ENCODE assay signal across 25 mouse cellular contexts in the genomic region with DNA sequence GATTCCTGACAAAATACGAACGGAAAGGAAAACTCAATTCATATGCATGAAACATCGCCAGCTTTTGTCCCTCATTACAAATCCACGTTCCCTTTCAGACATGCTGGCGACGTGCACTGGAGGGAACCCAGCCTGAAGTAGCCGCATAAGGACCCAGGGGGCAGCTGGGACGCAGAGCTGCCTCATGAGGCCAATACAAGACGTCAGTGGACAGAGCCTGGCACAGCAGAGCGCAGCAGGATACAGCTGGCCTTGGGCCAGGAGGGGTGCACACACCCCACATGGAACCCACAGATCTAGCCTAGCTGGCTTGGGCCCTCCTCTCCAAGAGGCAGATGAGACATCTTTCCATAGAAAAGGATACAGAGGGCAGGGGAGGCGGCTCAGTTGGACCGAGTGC. TPM values are rescaled to one million over a fixed set of nuclear protein-coding genes. Genes with fewer than 3 reads are reported as not detected.
A peak's percentile ranks its signal among the peaks of the same experiment; 100 is the strongest.
DNase-seq lines count a peak whose midpoint lies in the region; ATAC-seq and TF ChIP-seq lines count a peak whose summit lies in the region.
"Had no signal": no experiment of that assay in that cellular context is flagged by ENCODE, and none has a peak within 500 bp of the region (broad histone marks: within the 10 kb centered on the region; RNA-seq: fewer than 3 reads in every experiment).

No protein-coding gene starts in this region.

- 77% methylated on average over 12 of the region's 12 CpGs for WGBS in forebrain, embryonic 12.5 days
- WGBS in forebrain, embryonic 14.5 days = 51% methylated on average over 12 of the region's 12 CpGs
- 39% methylated on average over 12 of the region's 12 CpGs for WGBS in hindbrain, postnatal 0 days
- 55% methylated on average over 12 of the region's 12 CpGs for WGBS in hindbrain, embryonic 14.5 days
- 51% methylated on average over 12 of the region's 12 CpGs for WGBS in midbrain, embryonic 13.5 days
- 79% methylated on average over 12 of the region's 12 CpGs for WGBS in midbrain, embryonic 11.5 days

- peaks cover 33% of the 10 kb centered on the region for H3K4me1 ChIP-seq in forebrain, embryonic 12.5 days
- peaks cover 23% of the 10 kb centered on the region for H3K4me1 ChIP-seq in forebrain, embryonic 14.5 days (ENCODE audit: control insufficient read depth, insufficient read depth, low read length)
- H3K4me1 ChIP-seq in hindbrain, postnatal 0 days (ENCODE audit: insufficient read depth, low read length) = peaks cover 32% of the 10 kb centered on the region
- H3K4me1 ChIP-seq in hindbrain, embryonic 14.5 days (replicated peaks; ENCODE audit: control insufficient read depth, insufficient read depth, low read length) = peaks cover 20% of the 10 kb centered on the region
- H3K4me1 ChIP-seq in midbrain, embryonic 13.5 days (replicated peaks) = peaks cover 34% of the 10 kb centered on the region
- H3K4me1 ChIP-seq in midbrain, embryonic 11.5 days (ENCODE audit: control insufficient read depth, insufficient read depth, low read length) = peaks cover 20% of the 10 kb centered on the region

- H3K4me2 ChIP-seq in forebrain, embryonic 12.5 days = no peak overlapping the region
- H3K4me2 ChIP-seq in forebrain, embryonic 14.5 days (ENCODE audit: low read length) = no peak overlapping the region
- no peak overlapping the region for H3K4me2 ChIP-seq in hindbrain, postnatal 0 days (ENCODE audit: low read depth, low read length)
- H3K4me2 ChIP-seq in hindbrain, embryonic 14.5 days (replicated peaks) = no peak overlapping the region
- H3K4me2 ChIP-seq in midbrain, embryonic 13.5 days (replicated peaks) = no peak overlapping the region
- H3K4me2 ChIP-seq in midbrain, embryonic 11.5 days = no peak overlapping the region
- H3K4me2 ChIP-seq: liver, embryonic 15.5 days; lung, embryonic 15.5 days; stomach, embryonic 15.5 days had no signal

- no peak overlapping the region for H3K9ac ChIP-seq in forebrain, embryonic 12.5 days
- H3K9ac ChIP-seq in forebrain, embryonic 14.5 days (ENCODE audit: low read length) = no peak overlapping the region
- H3K9ac ChIP-seq in hindbrain, postnatal 0 days (replicated peaks; ENCODE audit: low read length) = no peak overlapping the region
- H3K9ac ChIP-seq in hindbrain, embryonic 14.5 days = no peak overlapping the region
- H3K9ac ChIP-seq in midbrain, embryonic 13.5 days (replicated peaks) = 0 out of 2 replicates have a peak overlapping the region, but pooled peaks have one; percentile 12
- no peak overlapping the region for H3K9ac ChIP-seq in midbrain, embryonic 11.5 days (ENCODE audit: low read length)
- H3K9ac ChIP-seq: liver, embryonic 15.5 days; lung, embryonic 15.5 days; stomach, embryonic 15.5 days had no signal

- TF ChIP-seq CTCF in hindbrain, postnatal 0 days (IDR thresholded peaks at IDR 0.05; ENCODE audit: low read depth) = no peak

- 0 out of 2 replicates have a peak overlapping the region, but pooled peaks have one; percentile 42 for H3K27ac ChIP-seq in forebrain, embryonic 12.5 days
- H3K27ac ChIP-seq in forebrain, embryonic 14.5 days (ENCODE audit: low read depth, low read length) = no peak overlapping the region
- peak overlapping the region; percentile 48; the same call in 1 of the 2 replicates for H3K27ac ChIP-seq in hindbrain, postnatal 0 days
- no peak overlapping the region for H3K27ac ChIP-seq in hindbrain, embryonic 14.5 days
- peak overlapping the region; percentile 62 for H3K27ac ChIP-seq in midbrain, embryonic 13.5 days
- no peak overlapping the region for H3K27ac ChIP-seq in midbrain, embryonic 11.5 days (ENCODE audit: low read depth, low read length)
- H3K27ac ChIP-seq: heart, adult 2 months; limb, embryonic 10.5 days; liver, embryonic 15.5 days; lung, embryonic 15.5 days; stomach, embryonic 15.5 days had no signal

- no peak for ATAC-seq in forebrain, embryonic 12.5 days (ENCODE audit: low FRiP score)
- ATAC-seq in forebrain, embryonic 14.5 days = no peak; the same call in 1 of the 2 replicates
- no peak for ATAC-seq in hindbrain, postnatal 0 days
- no peak for ATAC-seq in hindbrain, embryonic 14.5 days (ENCODE audit: low FRiP score)
- no peak for ATAC-seq in midbrain, embryonic 13.5 days
- no peak for ATAC-seq in midbrain, embryonic 11.5 days (ENCODE audit: low FRiP score)
- peak; percentile 36 for ATAC-seq in granulocyte monocyte progenitor cell, adult 5-6 weeks (replicated peaks; ENCODE audit: poor library complexity, severe bottlenecking)
- ATAC-seq: intestine, postnatal 0 days had no signal

- H3K27me3 ChIP-seq in forebrain, embryonic 12.5 days = no peaks in the 10 kb centered on the region
- H3K27me3 ChIP-seq in forebrain, embryonic 14.5 days (replicated peaks; ENCODE audit: control insufficient read depth, insufficient read depth, low read length) = no peaks in the 10 kb centered on the region
- H3K27me3 ChIP-seq in hindbrain, postnatal 0 days (ENCODE audit: insufficient read depth, low read length) = no peaks in the 10 kb centered on the region
- no peaks in the 10 kb centered on the region for H3K27me3 ChIP-seq in hindbrain, embryonic 14.5 days (ENCODE audit: control insufficient read depth, insufficient read depth, low read length)
- H3K27me3 ChIP-seq in midbrain, embryonic 13.5 days = no peaks in the 10 kb centered on the region
- H3K27me3 ChIP-seq in midbrain, embryonic 11.5 days (ENCODE audit: control insufficient read depth, insufficient read depth, low read length) = no peaks in the 10 kb centered on the region
- H3K27me3 ChIP-seq: liver, embryonic 15.5 days; lung, embryonic 15.5 days; stomach, embryonic 15.5 days had no signal

- no peak for DNase-seq in forebrain, embryonic 14.5 days (ENCODE audit: low spot score)
- DNase-seq in hindbrain, postnatal 0 days (ENCODE audit: low spot score) = peak; percentile 31
- no peak for DNase-seq in hindbrain, embryonic 14.5 days (ENCODE audit: low spot score)
- DNase-seq in midbrain, embryonic 11.5 days (ENCODE audit: low spot score, missing footprints) = no peak
- no peak for DNase-seq in thymus, adult 18-20 months
- DNase-seq: adrenal gland, postnatal 10 days; cerebellum, adult 8-10 months; cerebellum, postnatal 36 days; gastrocnemius, postnatal 14 days; heart, adult 2 months; kidney, postnatal 25 days; liver; lung, postnatal 36 days; right cerebral cortex, adult 18-20 months; right cerebral cortex, postnatal 4 days had no signal

- no peaks in the 10 kb centered on the region for H3K36me3 ChIP-seq in forebrain, embryonic 12.5 days (replicated peaks)
- H3K36me3 ChIP-seq in forebrain, embryonic 14.5 days (ENCODE audit: control insufficient read depth, insufficient read depth, low read length) = no peaks in the 10 kb centered on the region
- no peaks in the 10 kb centered on the region for H3K36me3 ChIP-seq in hindbrain, postnatal 0 days (ENCODE audit: insufficient read depth, low read length)
- H3K36me3 ChIP-seq in hindbrain, embryonic 14.5 days (replicated peaks; ENCODE audit: control insufficient read depth, insufficient read depth) = no peaks in the 10 kb centered on the region
- no peaks in the 10 kb centered on the region for H3K36me3 ChIP-seq in midbrain, embryonic 13.5 days
- H3K36me3 ChIP-seq in midbrain, embryonic 11.5 days (ENCODE audit: control insufficient read depth, insufficient read depth, low read length) = no peaks in the 10 kb centered on the region
- H3K36me3 ChIP-seq: liver, embryonic 15.5 days; lung, embryonic 15.5 days had no signal

- no peak overlapping the region for H3K4me3 ChIP-seq in forebrain, embryonic 12.5 days (replicated peaks)
- no peak overlapping the region for H3K4me3 ChIP-seq in forebrain, embryonic 14.5 days (ENCODE audit: low read depth, low read length)
- no peak overlapping the region for H3K4me3 ChIP-seq in hindbrain, postnatal 0 days (ENCODE audit: low read length)
- no peak overlapping the region for H3K4me3 ChIP-seq in hindbrain, embryonic 14.5 days (replicated peaks; ENCODE audit: low read length)
- H3K4me3 ChIP-seq in midbrain, embryonic 13.5 days (replicated peaks) = no peak overlapping the region
- H3K4me3 ChIP-seq in midbrain, embryonic 11.5 days (ENCODE audit: low read depth, low read length) = no peak overlapping the region
- H3K4me3 ChIP-seq: heart, adult 2 months; limb, embryonic 10.5 days; liver, embryonic 15.5 days; lung, embryonic 15.5 days; myocyte; stomach, embryonic 15.5 days had no signal

- no peaks in the 10 kb centered on the region for H3K9me3 ChIP-seq in forebrain, embryonic 12.5 days
- H3K9me3 ChIP-seq in forebrain, embryonic 14.5 days (replicated peaks; ENCODE audit: control insufficient read depth, low read length) = no peaks in the 10 kb centered on the region
- H3K9me3 ChIP-seq in hindbrain, postnatal 0 days (ENCODE audit: low read length) = no peaks in the 10 kb centered on the region
- no peaks in the 10 kb centered on the region for H3K9me3 ChIP-seq in hindbrain, embryonic 14.5 days (ENCODE audit: control insufficient read depth, low read length)
- no peaks in the 10 kb centered on the region for H3K9me3 ChIP-seq in midbrain, embryonic 13.5 days
- H3K9me3 ChIP-seq in midbrain, embryonic 11.5 days (ENCODE audit: control insufficient read depth, low read length) = no peaks in the 10 kb centered on the region
- H3K9me3 ChIP-seq: limb, embryonic 10.5 days; liver, embryonic 15.5 days; lung, embryonic 15.5 days; stomach, embryonic 15.5 days had no signal

RNA-seq across cellular contexts. Expression of a gene that starts 15.5 kb away (rescaled TPM):
- polyA plus RNA-seq in forebrain, embryonic 12.5 days (2016; fragmentation: Nextera tagmentation; extraction: Ambion mirVana) = 4.1 and 5.2 TPM in 2 replicates
- polyA plus RNA-seq in forebrain, embryonic 14.5 days (2014; fragmentation: Nextera tagmentation; extraction: Ambion mirVana) = 10.0 and 10.2 TPM in 2 replicates
- total RNA-seq in hindbrain, postnatal 0 days (2014; rRNA removed) = 5.8 and 9.6 TPM in 2 replicates
- polyA plus RNA-seq in hindbrain, postnatal 0 days (2015; fragmentation: Nextera tagmentation; extraction: Ambion mirVana) = 5.6 and 6.2 TPM in 2 replicates
- 7.5 TPM in 2 replicates for polyA plus RNA-seq in hindbrain, embryonic 14.5 days (2014; fragmentation: Nextera tagmentation; extraction: Ambion mirVana)
- 6.0 and 7.5 TPM in 2 replicates for polyA plus RNA-seq in midbrain, embryonic 13.5 days (2015; fragmentation: Nextera tagmentation; extraction: Ambion mirVana)
- polyA plus RNA-seq in midbrain, embryonic 11.5 days (2014; fragmentation: Nextera tagmentation; extraction: Ambion mirVana) = 1.9 and 2.5 TPM in 2 replicates
- total RNA-seq in granulocyte monocyte progenitor cell, adult 5-6 weeks (2014; fragmentation: Nextera tagmentation) = not detected in 2 replicates
- not detected in 2 replicates for total RNA-seq in granulocyte monocyte progenitor cell, adult 5-6 weeks (2017)
- total RNA-seq: megakaryocyte-erythroid progenitor cell, adult 5-6 weeks had no signal

RNA-seq across cellular contexts. Expression of a gene that starts 21.9 kb away (rescaled TPM):
- polyA plus RNA-seq in forebrain, embryonic 12.5 days (2016; fragmentation: Nextera tagmentation; extraction: Ambion mirVana) = 28.3 and 30.6 TPM in 2 replicates
- polyA plus RNA-seq in forebrain, embryonic 14.5 days (2014; fragmentation: Nextera tagmentation; extraction: Ambion mirVana) = 14.9 and 15.2 TPM in 2 replicates
- total RNA-seq in hindbrain, postnatal 0 days (2014; rRNA removed) = 6.1 and 12.8 TPM in 2 replicates
- 17.1 and 18.2 TPM in 2 replicates for polyA plus RNA-seq in hindbrain, postnatal 0 days (2015; fragmentation: Nextera tagmentation; extraction: Ambion mirVana)
- polyA plus RNA-seq in hindbrain, embryonic 14.5 days (2014; fragmentation: Nextera tagmentation; extraction: Ambion mirVana) = 12.7 and 13.6 TPM in 2 replicates
- 17.3 and 19.5 TPM in 2 replicates for polyA plus RNA-seq in midbrain, embryonic 13.5 days (2015; fragmentation: Nextera tagmentation; extraction: Ambion mirVana)
- polyA plus RNA-seq in midbrain, embryonic 11.5 days (2014; fragmentation: Nextera tagmentation; extraction: Ambion mirVana) = 33.5 and 34.1 TPM in 2 replicates
- total RNA-seq in granulocyte monocyte progenitor cell, adult 5-6 weeks (2014; fragmentation: Nextera tagmentation) = 25.0 and 44.6 TPM in 2 replicates
- total RNA-seq in granulocyte monocyte progenitor cell, adult 5-6 weeks (2017) = 52.1 and 54.1 TPM in 2 replicates

RNA-seq across cellular contexts. Expression of a gene that starts 33.4 kb away (rescaled TPM):
- polyA plus RNA-seq in forebrain, embryonic 12.5 days (2016; fragmentation: Nextera tagmentation; extraction: Ambion mirVana) = 0.10 and 0.22 TPM in 2 replicates
- 0.18 TPM in 1 of 2 replicates, not detected in the other for polyA plus RNA-seq in forebrain, embryonic 14.5 days (2014; fragmentation: Nextera tagmentation; extraction: Ambion mirVana)
- 1.1 TPM in 1 of 2 replicates, not detected in the other for total RNA-seq in hindbrain, postnatal 0 days (2014; rRNA removed)
- 0.34 TPM in 1 of 2 replicates, not detected in the other for polyA plus RNA-seq in hindbrain, postnatal 0 days (2015; fragmentation: Nextera tagmentation; extraction: Ambion mirVana)
- polyA plus RNA-seq in hindbrain, embryonic 14.5 days (2014; fragmentation: Nextera tagmentation; extraction: Ambion mirVana) = 0.26 and 0.32 TPM in 2 replicates
- polyA plus RNA-seq in midbrain, embryonic 13.5 days (2015; fragmentation: Nextera tagmentation; extraction: Ambion mirVana) = 0.13 TPM in 1 of 2 replicates, not detected in the other
- 0.12 and 0.29 TPM in 2 replicates for polyA plus RNA-seq in midbrain, embryonic 11.5 days (2014; fragmentation: Nextera tagmentation; extraction: Ambion mirVana)
- total RNA-seq in granulocyte monocyte progenitor cell, adult 5-6 weeks (2014; fragmentation: Nextera tagmentation) = 0.53 and 5.8 TPM in 2 replicates
- total RNA-seq in granulocyte monocyte progenitor cell, adult 5-6 weeks (2017) = 1.4 and 3.6 TPM in 2 replicates
- total RNA-seq: megakaryocyte-erythroid progenitor cell, adult 5-6 weeks had no signal

RNA-seq across cellular contexts. Expression of a gene that starts 45.9 kb away (rescaled TPM):
- polyA plus RNA-seq in forebrain, embryonic 12.5 days (2016; fragmentation: Nextera tagmentation; extraction: Ambion mirVana) = 10.4 and 12.9 TPM in 2 replicates
- 10.1 and 10.7 TPM in 2 replicates for polyA plus RNA-seq in forebrain, embryonic 14.5 days (2014; fragmentation: Nextera tagmentation; extraction: Ambion mirVana)
- total RNA-seq in hindbrain, postnatal 0 days (2014; rRNA removed) = 55.2 and 61.1 TPM in 2 replicates
- 19.4 and 26.2 TPM in 2 replicates for polyA plus RNA-seq in hindbrain, postnatal 0 days (2015; fragmentation: Nextera tagmentation; extraction: Ambion mirVana)
- 13.9 and 15.9 TPM in 2 replicates for polyA plus RNA-seq in hindbrain, embryonic 14.5 days (2014; fragmentation: Nextera tagmentation; extraction: Ambion mirVana)
- 12.7 and 13.9 TPM in 2 replicates for polyA plus RNA-seq in midbrain, embryonic 13.5 days (2015; fragmentation: Nextera tagmentation; extraction: Ambion mirVana)
- 4.4 and 6.9 TPM in 2 replicates for polyA plus RNA-seq in midbrain, embryonic 11.5 days (2014; fragmentation: Nextera tagmentation; extraction: Ambion mirVana)
- 7.8 and 14.9 TPM in 2 replicates for total RNA-seq in granulocyte monocyte progenitor cell, adult 5-6 weeks (2014; fragmentation: Nextera tagmentation)
- total RNA-seq in granulocyte monocyte progenitor cell, adult 5-6 weeks (2017) = 13.0 and 20.6 TPM in 2 replicates

Comparison
In these comparisons a context has a peak if more than half of its experiments do, and no peak if none do; other contexts are left out.
1. H3K27ac ChIP-seq: peak in forebrain, embryonic 12.5 days (single experiment), hindbrain, postnatal 0 days (single experiment) and midbrain, embryonic 13.5 days (single experiment); none in forebrain, embryonic 14.5 days (single experiment), hindbrain, embryonic 14.5 days (single experiment) and midbrain, embryonic 11.5 days (single experiment).